Mouse (Mus musculus): ENCODE measurements around the gene Sugct.

DNA sequence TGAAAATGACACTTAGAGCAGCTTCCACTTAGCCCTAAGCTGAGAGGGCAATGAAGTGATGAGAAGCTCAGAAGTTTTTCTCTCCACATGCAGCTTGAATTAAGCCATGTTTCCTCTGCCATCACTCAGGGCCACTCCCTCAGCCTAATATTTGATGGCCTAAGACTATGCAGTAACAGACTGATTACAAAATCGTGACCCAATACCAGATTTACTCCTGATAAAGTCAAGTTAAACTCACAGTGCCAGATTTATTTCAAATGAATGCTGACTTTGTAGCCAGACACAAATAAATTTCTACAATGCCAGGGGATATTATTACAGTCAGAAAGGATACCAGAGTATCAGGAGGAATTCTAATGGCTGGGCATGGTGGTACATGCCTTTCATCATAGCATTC lies 89.1 kb downstream of the Sugct start:
- TF ChIP-seq TAL1 (IDR thresholded peaks at IDR 0.05; ENCODE audit: low read length) (no peak), MEF2A (IDR thresholded peaks at IDR 0.05; ENCODE audit: extremely low read depth, insufficient replicate concordance, low read depth, low read length, poor library complexity, severe bottlenecking) (no peak), MAX (IDR thresholded peaks at IDR 0.05; ENCODE audit: low read length) (no peak), EP300 (IDR thresholded peaks at IDR 0.05; ENCODE audit: low read depth in 1 of 2, low read length in 2 of 2) (no peak), POLR2A (IDR thresholded peaks at IDR 0.05; ENCODE audit: control insufficient read depth in 1 of 2, insufficient read depth in 1 of 2, low read depth in 1 of 2, low read length in 2 of 2, poor library complexity in 1 of 2) (no peak), ZMIZ1 (IDR thresholded peaks at IDR 0.05; ENCODE audit: low read depth, low read length) (no peak), TCF12 (IDR thresholded peaks at IDR 0.05; ENCODE audit: low read depth, low read length) (no peak), CTCF (IDR thresholded peaks at IDR 0.05 in 2 of 3, conservative IDR thresholded peaks at IDR 0.05 in 1 of 3; ENCODE audit: control insufficient read depth in 1 of 3, insufficient read depth in 1 of 3, low read depth in 2 of 3, low read length in 3 of 3, poor library complexity in 1 of 3, severe bottlenecking in 1 of 3) (no peak), RCOR1 (IDR thresholded peaks at IDR 0.05; ENCODE audit: low read depth, low read length) (no peak), MAZ (IDR thresholded peaks at IDR 0.05; ENCODE audit: low read depth, low read length) (no peak)
